Mouse (Mus musculus) kidney, postnatal 25 days (tissue): ENCODE data around the gene Ddias.
A peak's percentile ranks its signal among the peaks of the same experiment; 100 is the strongest.

ENCODE experiments used
- DNase-seq, 2 experiments: peaks; one replicate each; pipeline ENCODE4 v3.0.0; 2021; ENCODE audit warnings: mixed read lengths in 2 of 2

The Ddias gene

DNA sequence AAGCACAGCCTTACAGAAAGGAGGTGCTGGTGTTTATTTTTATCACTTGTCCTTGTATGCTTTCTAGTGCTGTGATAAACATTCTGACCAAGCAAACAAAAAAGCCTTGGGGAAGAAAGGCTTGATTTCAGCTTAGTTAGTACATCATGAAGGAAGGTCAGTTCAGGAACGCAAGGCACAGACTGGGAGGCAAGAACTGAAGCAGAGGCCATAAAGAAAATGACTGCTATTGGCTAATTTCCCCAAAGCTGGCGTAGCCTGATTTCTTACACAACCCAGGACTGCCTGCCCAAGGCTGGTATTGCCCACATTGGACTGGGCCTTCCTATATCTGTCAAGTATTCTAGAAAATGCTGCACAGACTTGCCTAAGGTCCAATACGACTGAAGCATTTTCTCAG is 25.8 kb downstream of the Ddias start:
- DNase-seq, result no peak

DNA sequence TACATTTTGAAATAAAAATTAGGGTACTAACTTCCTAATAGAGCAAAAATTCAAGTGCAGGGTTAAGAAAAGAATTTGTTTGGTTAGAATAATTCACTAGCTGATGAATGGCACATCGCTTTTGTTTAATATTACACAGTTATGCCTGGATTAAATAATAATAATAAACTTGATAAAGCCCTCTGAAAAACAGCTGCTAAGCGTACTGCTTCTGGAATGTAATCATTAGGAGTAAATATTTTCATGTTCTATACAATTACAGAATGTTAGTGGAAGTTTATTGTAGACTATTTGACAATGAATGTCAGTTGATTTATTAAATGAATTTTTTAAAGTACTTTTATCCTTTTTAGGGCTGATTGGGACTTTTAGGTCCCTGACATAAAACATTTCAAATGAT is 31.8 kb downstream of the Ddias start:
- no peak for DNase-seq

DNA sequence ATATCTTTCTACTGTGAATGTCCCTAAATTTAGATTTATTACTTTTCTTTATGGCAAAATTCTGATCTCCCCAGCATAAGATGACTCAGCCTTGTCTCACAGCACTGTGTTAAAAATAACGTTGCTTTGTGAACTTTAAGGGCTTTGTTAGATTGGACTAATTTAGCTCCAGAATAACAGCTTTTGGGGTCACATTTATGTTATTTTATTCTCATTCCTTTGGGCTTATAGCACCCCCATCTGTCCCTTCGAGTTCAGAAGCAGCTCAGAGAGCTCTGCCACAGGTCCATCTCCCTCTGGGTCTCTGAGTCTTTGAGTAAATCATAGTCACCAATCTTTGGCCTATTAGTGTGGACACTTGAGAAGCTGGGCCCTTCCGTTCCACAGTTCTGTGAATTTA is 36.1 kb downstream of the Ddias start:
- DNase-seq, result no peak

DNA sequence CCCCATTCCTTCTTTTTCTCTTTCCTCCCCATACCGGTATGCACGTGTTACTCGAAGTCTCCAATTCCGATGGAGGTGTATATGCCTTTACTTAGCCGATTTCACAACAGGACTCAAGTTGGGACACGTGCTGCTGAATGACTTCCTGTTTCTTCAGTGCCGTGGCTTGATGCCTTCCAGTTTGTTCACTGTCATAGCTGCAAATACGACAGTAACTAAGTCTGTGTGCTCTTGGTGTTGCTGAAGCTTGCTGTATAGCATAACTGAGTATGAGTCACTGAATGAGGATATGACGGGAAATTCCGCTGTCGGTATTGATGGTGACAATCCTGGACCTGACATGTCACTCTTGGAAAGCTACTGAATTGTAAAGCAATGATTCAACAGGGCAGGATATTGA is 36.8 kb downstream of the Ddias start:
- no peak for DNase-seq

DNA sequence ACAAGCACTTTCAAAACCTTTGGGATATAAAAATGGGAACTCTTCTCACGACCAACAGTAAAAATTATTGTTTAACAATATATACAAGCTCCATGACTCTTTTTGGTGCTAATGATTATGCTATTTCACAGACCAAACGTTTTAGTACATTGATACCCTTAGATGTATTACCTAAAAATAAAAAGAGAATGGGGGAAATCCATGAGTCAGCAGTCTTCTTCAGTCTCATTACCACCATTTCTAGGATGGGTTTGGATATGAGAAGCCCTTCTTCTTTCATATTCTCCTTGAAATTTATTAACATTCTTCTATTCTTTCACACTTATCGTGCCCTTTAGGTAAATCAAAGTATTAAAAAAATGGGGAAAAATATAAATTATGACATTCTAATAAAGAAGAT is 37.6 kb downstream of the Ddias start:
- DNase-seq, result no peak

DNA sequence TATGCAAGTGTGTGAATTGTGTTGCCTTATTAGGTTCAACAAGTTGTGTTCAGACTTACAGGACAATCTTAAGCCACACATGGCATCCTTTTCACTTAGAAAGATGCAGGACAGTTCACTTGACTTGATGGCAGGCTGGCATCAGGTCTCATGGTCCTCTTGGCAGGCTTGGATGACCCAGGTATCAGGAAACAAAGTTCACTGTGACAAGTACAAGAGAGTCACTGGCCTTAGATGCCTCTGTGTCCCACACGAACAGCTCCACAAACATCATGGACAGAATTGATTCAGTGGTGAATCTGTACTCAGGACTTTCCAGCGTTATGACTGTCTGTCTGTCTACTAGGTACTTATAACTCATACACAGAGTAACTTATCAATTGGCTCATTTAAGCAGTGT is 39.7 kb downstream of the Ddias start:
- no peak for DNase-seq

DNA sequence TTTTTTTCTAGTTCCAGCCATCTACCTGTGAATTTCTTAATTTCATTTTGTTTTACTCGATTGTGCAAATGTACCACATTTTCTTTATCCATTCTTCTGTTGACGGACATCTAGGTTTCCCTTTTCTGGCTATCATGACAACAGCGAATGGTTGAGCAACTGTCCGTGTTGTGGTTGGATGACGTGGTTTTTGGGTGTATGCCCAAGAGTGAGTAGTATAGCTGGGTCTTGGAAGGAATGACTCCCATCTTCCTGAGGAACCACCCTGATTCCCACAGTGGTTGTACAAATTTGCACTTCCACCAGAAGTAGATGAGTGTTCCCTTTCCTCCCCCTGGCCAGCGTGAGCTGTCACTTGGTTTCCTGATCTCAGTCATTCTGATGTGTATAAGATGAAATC is 41.7 kb downstream of the Ddias start:
- DNase-seq, result no peak

DNA sequence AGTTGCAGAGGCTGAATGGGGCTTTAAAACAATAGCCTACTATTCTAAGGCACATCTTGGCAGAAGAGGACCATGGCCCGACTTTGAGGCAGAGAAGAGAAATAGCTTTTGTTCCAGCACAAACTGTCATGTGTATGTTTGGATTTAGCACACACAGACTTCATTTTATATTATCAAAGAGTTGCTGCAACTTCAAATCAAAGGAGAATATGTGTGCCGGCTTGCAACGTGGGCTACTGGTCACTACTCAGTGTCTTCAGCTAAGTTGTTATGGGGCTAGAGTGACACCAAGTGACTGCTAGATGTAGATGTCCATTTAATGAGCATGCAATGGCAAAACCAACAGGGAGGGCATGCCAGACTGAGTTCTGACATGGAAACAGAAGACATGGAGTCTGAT is 46.1 kb downstream of the Ddias start:
- DNase-seq, result peak; percentile 36 to 40

DNA sequence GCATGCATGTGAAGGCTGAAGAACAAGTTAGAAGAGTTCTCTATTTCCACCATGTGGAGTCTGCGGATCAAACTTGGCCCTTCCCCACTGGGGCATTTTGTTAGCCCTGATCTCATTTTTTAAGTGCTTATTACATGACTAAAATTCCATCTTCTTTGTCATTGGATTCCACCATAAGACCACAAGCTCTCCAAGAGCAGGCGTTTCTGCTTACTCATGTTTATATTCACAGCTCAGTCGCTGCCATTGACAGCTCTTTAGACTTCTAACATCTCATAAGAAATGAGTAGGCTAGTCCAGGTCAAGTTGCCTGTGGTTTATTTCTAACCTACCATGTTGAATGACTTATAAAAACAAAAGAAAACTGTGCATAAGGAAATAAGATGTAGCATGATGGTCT is 47.8 kb downstream of the Ddias start:
- no peak for DNase-seq

DNA sequence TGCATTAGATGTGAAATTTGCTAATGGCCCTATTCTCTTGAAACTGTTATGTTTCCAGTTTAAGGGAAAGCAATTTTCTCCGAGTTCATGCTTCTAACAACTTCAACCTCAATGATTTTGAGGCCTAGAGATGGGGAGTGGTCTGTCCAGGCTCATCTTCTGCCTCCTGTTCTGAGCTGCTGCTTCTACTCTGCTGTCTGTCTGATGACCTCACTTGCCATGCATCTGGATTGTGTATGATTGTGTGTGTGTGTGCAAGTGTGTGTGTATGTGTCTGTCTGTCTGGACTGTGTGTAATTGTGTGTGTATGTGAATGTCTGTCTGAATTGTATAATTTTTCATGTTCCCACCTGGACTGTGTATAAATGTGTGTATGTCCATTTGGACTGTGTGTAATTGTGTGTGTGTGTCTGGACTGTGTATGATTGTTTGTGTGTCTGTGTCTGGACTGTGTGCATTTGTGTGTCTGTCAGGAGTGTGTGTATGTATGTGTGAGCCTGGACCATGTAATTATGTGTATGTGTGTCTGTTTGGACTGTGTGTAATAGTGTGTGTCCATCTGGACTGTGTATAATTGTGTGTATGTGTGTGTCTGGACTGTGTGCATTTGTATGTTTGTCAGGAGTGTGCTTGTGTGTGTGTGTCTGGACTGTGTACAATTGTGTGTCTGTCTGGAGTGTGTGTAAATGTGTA is 51.5 kb downstream of the Ddias start:
- DNase-seq, result no peak

DNA sequence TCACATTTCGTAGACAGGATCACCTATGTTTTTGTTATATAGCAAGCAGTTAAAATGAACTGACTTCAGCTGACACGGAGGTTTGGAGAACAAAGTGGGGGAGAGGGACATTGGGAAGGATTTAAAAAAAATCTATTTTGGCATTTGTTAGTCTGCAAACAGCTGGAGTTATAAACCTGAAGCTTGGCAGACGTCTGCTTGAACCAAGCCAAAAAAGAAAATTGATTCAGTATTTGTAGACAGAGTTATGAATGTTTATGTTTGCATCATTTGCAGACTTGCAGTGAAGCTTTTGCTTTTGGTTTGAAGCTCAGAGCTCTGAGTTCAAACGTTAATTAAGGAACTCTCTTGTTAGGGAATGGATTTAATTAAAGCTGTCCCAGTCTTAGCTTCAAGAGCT is 52.2 kb downstream of the Ddias start:
- no peak for DNase-seq

DNA sequence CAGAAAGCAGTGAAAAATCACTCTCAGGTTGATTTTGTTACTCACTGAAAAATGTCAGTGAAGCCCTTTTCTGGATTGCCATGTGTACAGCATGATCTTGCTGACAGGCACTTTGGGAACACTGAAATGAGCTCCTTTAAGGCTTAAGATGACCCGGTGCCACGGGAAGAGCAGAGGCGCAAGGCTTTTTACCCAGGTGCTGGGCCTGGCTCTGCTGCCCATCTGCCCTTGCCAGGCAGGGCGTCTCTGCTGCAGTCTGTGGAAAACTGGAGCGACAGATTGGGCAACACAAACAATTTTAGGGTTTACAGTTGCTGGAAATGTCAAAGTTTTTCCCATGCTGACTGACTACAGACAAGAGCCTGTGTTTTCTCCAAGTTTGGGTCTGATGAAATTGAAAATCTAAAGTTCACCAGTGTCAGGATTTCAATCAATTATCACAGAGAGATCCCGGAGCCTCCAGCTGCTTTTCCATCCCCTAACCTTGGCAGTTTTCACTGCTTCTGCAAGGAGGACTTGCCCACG is 53.0 kb downstream of the Ddias start:
- DNase-seq, result no peak

DNA sequence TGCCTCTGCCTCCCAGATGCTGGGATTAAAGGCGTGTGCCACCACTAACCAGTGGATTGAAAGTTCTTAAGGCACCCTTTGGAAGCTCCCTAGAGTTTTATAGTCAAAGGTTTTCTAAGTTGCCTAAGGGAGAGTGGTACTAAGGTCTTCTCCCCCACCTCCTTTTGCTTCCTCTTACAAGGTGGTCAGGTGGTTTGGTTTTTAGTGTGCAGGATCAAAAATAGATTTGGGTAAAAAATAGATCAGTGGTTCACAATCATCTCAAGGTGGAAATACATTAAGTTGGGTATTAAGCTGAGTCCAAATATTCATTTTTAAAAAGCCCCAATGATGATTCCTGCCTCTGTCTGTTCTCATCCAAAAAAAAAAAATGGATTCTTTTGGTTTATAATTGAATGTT is 53.6 kb downstream of the Ddias start:
- DNase-seq, result no peak

DNA sequence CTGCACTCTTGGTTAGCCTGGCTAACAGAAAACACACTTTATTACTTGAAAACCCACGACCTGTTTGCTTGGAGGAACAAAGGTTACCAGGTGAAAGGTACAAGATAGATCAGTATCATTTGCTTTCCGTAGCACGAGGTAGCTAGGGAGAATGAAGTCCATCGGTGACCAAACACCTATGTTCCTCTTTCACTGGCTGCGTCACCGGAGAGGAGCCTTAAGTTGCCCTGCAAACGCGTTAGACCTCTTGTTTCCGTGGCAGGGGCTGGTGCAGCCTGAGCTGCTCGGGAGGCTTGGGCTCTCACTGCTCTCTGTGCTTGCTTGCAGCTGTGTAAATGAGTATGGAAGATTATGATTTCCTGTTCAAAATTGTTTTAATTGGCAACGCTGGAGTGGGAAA is 54.4 kb downstream of the Ddias start:
- no peak for DNase-seq

DNA sequence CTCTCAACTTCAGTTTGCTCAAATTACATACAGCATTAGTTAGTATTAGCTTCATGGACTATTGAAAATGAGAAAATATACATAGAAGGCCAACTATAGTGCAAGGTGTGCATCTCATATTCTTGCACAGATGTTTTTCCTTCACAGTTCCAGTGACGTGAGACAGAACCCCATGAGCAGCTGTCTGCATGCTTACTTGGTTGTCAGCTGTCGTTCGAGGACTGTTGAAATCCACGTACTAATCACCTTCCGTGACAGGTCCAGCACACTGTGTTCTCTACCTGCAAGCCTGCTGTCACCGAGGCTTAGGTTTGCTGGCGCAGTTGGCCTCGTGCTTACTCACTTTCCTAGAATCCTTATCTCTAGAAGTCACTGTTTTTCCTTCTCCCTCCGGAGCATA is 56.2 kb downstream of the Ddias start:
- no peak for DNase-seq

DNA sequence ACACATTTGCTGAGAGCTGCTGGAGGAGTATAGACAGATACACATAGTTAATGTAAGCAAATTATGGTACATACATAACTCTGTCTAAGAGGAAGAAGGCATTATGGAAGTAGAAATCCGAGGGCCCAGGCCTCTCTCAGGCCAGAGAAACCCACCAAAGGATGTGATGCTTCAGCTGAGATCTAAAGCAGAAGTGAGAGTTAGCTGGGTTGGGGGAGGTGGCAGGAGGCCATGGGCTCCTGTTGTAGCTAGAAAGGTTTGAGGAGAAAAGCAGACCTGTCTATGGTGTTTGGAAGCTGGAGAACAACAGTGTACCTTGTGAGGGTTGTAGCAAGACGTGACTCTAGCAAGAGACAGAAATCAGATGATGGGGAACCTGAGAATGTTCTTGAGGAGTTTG is 56.8 kb downstream of the Ddias start:
- no peak for DNase-seq

DNA sequence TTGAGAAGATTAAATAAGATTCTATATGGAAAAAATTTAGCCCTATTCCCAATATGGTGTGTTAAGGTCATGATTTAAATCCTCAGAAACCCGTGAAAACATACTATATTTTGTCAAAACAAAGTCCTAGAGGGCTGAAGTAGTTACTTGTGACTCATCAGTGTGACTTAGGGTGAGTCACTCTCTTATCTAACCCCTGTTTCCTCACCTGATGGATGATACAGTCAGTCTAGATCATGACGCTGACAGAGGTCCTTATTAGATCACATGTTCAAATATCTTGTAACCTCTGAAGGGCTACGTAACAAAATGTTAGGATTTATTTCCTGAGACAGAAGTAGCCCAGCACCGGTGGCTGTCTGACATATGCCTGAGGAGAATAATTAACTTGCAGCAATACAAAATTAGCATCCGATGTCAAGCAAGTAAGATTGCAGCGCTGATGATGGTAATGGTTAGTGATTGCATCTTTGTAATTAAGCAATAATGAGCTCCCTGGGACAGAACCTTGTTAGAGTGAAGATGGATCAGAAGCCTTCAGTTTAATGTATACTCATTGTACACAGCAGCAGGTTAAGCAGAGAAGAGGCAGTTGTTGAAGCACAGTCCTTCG is 62.3 kb downstream of the Ddias start:
- no peak for DNase-seq
